Mouse (Mus musculus) embryonic facial prominence, embryonic 13.5 days (tissue): ENCODE results near the gene Sik3. TPM values are rescaled to one million over a fixed set of nuclear protein-coding genes. Genes with fewer than 3 reads are reported as not detected.

Experiments
- ATAC-seq: fragments of 200-750 bp; cut with Nextera tagmentation; 2 replicates; pipeline ENCODE4 v1.8.0; 2017; ENCODE audit warnings: low read depth; ENCODE audit not compliant: insufficient number of reproducible peaks, insufficient read depth, low FRiP score, low TSS enrichment
- H3K27ac ChIP-seq: fragments of 300-500 bp; sonication (generic); 2 replicates; pipeline ENCODE4 v1.5.1; 2015; ENCODE audit warnings: moderate library complexity, mild to moderate bottlenecking, inconsistent platforms
- H3K27me3 ChIP-seq: fragments of 300-500 bp; sonication (generic); 2 replicates; pipeline ENCODE4 v1.6.1; 2015; ENCODE audit warnings: mild to moderate bottlenecking, inconsistent platforms
- H3K36me3 ChIP-seq: fragments of 300-500 bp; sonication (generic); 2 replicates; pipeline ENCODE4 v1.6.1; 2015; ENCODE audit warnings: mild to moderate bottlenecking, inconsistent platforms
- H3K4me1 ChIP-seq: fragments of 300-500 bp; sonication (generic); 2 replicates; pipeline ENCODE4 v1.6.1; 2015; ENCODE audit warnings: inconsistent platforms
- H3K4me2 ChIP-seq: fragments of 300-500 bp; sonication (generic); 2 replicates; pipeline ENCODE4 v1.6.1; 2015; ENCODE audit warnings: moderate library complexity, mild to moderate bottlenecking, inconsistent platforms
- H3K4me3 ChIP-seq: fragments of 300-500 bp; sonication (generic); 2 replicates; pipeline ENCODE4 v1.5.1; 2015; ENCODE audit warnings: mild to moderate bottlenecking, inconsistent platforms
- H3K9ac ChIP-seq: fragments of 300-500 bp; sonication (generic); 2 replicates; pipeline ENCODE4 v1.6.1; 2015; ENCODE audit warnings: mild to moderate bottlenecking, inconsistent platforms
- H3K9me3 ChIP-seq: fragments of 300-500 bp; sonication (generic); 2 replicates; pipeline ENCODE4 v1.6.1; 2016; ENCODE audit warnings: inconsistent platforms
- WGBS: fragments of 180-500 bp; shearing (Covaris S2); methylation state at CpG from one replicate; pipeline ENCODE4 v1.1.7; 2015; ENCODE audit warnings: mixed read lengths; 5-methylcytosine and 5-hydroxymethylcytosine counted together
- polyA plus RNA-seq: library from polyadenylated mRNA; unstranded; fragments of >200 nt; fragmentation: Nextera tagmentation; extraction: Ambion mirVana; gene quantifications from 2 replicates; pipeline ENCODE4 v1.2.1, GENCODE M21; 2015

Sik3 gene
- polyA plus RNA-seq, 1 experiment from 2014 or later, result 7.4 TPM

GRCm38 (mm10) chr9:46235196-46235595 is 222.6 kb downstream of the Sik3 start:
- Histone ChIP-seq H3K9me3 (no peaks in the 10 kb centered on the region), H3K4me1 (peaks cover 6% of the 10 kb centered on the region), H3K27me3 (no peaks in the 10 kb centered on the region), H3K9ac (no peak overlapping the region), H3K36me3 (no peaks in the 10 kb centered on the region), H3K27ac (no peak overlapping the region), H3K4me2 (no peak overlapping the region), H3K4me3 (no peak overlapping the region)
- WGBS, result 71% methylated on average over 6 of the region's 6 CpGs
- ATAC-seq, result no peak

GRCm38 (mm10) chr9:46235596-46235648 is 222.8 kb downstream of the Sik3 start, which contains the start of gene Apoc3:
Gene Apoc3 (minus strand): TSS chr9:46235636.
- Histone ChIP-seq H3K36me3 (no peaks in the 10 kb centered on the region), H3K27me3 (no peaks in the 10 kb centered on the region), H3K4me3 (no peak within 1 kb of the TSS), H3K4me1 (peaks cover 3% of the 10 kb centered on the region), H3K9ac (no peak within 1 kb of the TSS), H3K4me2 (no peak within 1 kb of the TSS), H3K27ac (no peak within 1 kb of the TSS), H3K9me3 (no peaks in the 10 kb centered on the region)
- ATAC-seq, result no peak

GRCm38 (mm10) chr9:46235649-46236048 is 223.0 kb downstream of the Sik3 start:
- Histone ChIP-seq H3K27ac (no peak overlapping the region), H3K9ac (no peak overlapping the region), H3K27me3 (no peaks in the 10 kb centered on the region), H3K4me3 (no peak overlapping the region), H3K9me3 (no peaks in the 10 kb centered on the region), H3K4me2 (no peak overlapping the region), H3K4me1 (peaks cover 1% of the 10 kb centered on the region), H3K36me3 (no peaks in the 10 kb centered on the region)
- ATAC-seq, result no peak
- 50% methylated on average over 4 of the region's 4 CpGs for WGBS

GRCm38 (mm10) chr9:46238850-46239249 is 226.2 kb downstream of the Sik3 start:
- 86% methylated on average over 7 of the region's 7 CpGs for WGBS
- Histone ChIP-seq H3K27ac (no peak overlapping the region), H3K9me3 (no peaks in the 10 kb centered on the region), H3K4me2 (no peak overlapping the region), H3K4me3 (no peak overlapping the region), H3K36me3 (no peaks in the 10 kb centered on the region), H3K9ac (no peak overlapping the region), H3K4me1 (no peaks in the 10 kb centered on the region), H3K27me3 (no peaks in the 10 kb centered on the region)
- ATAC-seq, result no peak

GRCm38 (mm10) chr9:46240526-46241153 is 228.0 kb downstream of the Sik3 start, which contains the start of gene Apoa4:
Gene Apoa4 (plus strand): TSS chr9:46240696.
- no peak within 1 kb of the TSS for H3K4me2 ChIP-seq
- WGBS, result 66% methylated on average over 7 of the region's 7 CpGs
- no peaks in the 10 kb centered on the region for H3K9me3 ChIP-seq
- no peaks in the 10 kb centered on the region for H3K36me3 ChIP-seq
- ATAC-seq, result no peak
- H3K9ac ChIP-seq, result no peak within 1 kb of the TSS
- H3K4me3 ChIP-seq, result no peak within 1 kb of the TSS
- H3K27ac ChIP-seq, result no peak within 1 kb of the TSS
- H3K4me1 ChIP-seq, result no peaks in the 10 kb centered on the region
- H3K27me3 ChIP-seq, result no peaks in the 10 kb centered on the region

GRCm38 (mm10) chr9:46241818-46242217 is 229.2 kb downstream of the Sik3 start:
- H3K27ac ChIP-seq, result no peak overlapping the region
- H3K4me2 ChIP-seq, result no peak overlapping the region
- no peaks in the 10 kb centered on the region for H3K36me3 ChIP-seq
- WGBS, result 69% methylated on average over 2 of the region's 2 CpGs
- ATAC-seq, result no peak
- no peaks in the 10 kb centered on the region for H3K4me1 ChIP-seq
- no peaks in the 10 kb centered on the region for H3K9me3 ChIP-seq
- no peaks in the 10 kb centered on the region for H3K27me3 ChIP-seq
- H3K9ac ChIP-seq, result no peak overlapping the region
- no peak overlapping the region for H3K4me3 ChIP-seq

- no peak for ATAC-seq
- no peaks in the 10 kb centered on the region for H3K27me3 ChIP-seq
- 53% methylated on average over 4 of the region's 4 CpGs for WGBS
Measured at GRCm38 (mm10) chr9:46243122-46243521, 230.5 kb downstream of the Sik3 start.

GRCm38 (mm10) chr9:46243584-46243983 is 231.0 kb downstream of the Sik3 start:
- Histone ChIP-seq H3K9ac (no peak overlapping the region), H3K27me3 (no peaks in the 10 kb centered on the region), H3K4me1 (no peaks in the 10 kb centered on the region), H3K27ac (no peak overlapping the region), H3K36me3 (no peaks in the 10 kb centered on the region), H3K4me3 (no peak overlapping the region), H3K9me3 (no peaks in the 10 kb centered on the region), H3K4me2 (no peak overlapping the region)
- no peak for ATAC-seq
- 42% methylated on average over 8 of the region's 8 CpGs for WGBS

More at GRCm38 (mm10) chr9:46243122-46243521, 230.5 kb downstream of the Sik3 start:
- no peak overlapping the region for H3K9ac ChIP-seq
- no peaks in the 10 kb centered on the region for H3K4me1 ChIP-seq
- H3K36me3 ChIP-seq, result no peaks in the 10 kb centered on the region
- no peak overlapping the region for H3K4me2 ChIP-seq
- H3K9me3 ChIP-seq, result no peaks in the 10 kb centered on the region
- H3K27ac ChIP-seq, result no peak overlapping the region
- no peak overlapping the region for H3K4me3 ChIP-seq

GRCm38 (mm10) chr9:46246752-46247324 is 234.2 kb downstream of the Sik3 start:
- 0 out of 2 replicates have a peak overlapping the region, but pooled peaks have one; percentile 21 for H3K9ac ChIP-seq

GRCm38 (mm10) chr9:46256177-46256576 is 243.6 kb downstream of the Sik3 start:
- 89% methylated on average over 7 of the region's 7 CpGs for WGBS
- no peak overlapping the region for H3K4me3 ChIP-seq
- H3K36me3 ChIP-seq, result no peaks in the 10 kb centered on the region
- H3K4me2 ChIP-seq, result no peak overlapping the region
- no peak for ATAC-seq
- no peaks in the 10 kb centered on the region for H3K9me3 ChIP-seq
- no peak overlapping the region for H3K9ac ChIP-seq
- H3K27ac ChIP-seq, result no peak overlapping the region
- no peaks in the 10 kb centered on the region for H3K4me1 ChIP-seq
- no peaks in the 10 kb centered on the region for H3K27me3 ChIP-seq

More at GRCm38 (mm10) chr9:46246752-46247324, 234.2 kb downstream of the Sik3 start:
- no peak overlapping the region for H3K27ac ChIP-seq
- no peaks in the 10 kb centered on the region for H3K4me1 ChIP-seq
- no peaks in the 10 kb centered on the region for H3K9me3 ChIP-seq
- peak overlapping the region; percentile 37 for H3K4me2 ChIP-seq
- ATAC-seq, result no peak
- H3K36me3 ChIP-seq, result no peaks in the 10 kb centered on the region
- 28% methylated on average over 11 of the region's 11 CpGs for WGBS
- no peak overlapping the region for H3K4me3 ChIP-seq
- H3K27me3 ChIP-seq, result no peaks in the 10 kb centered on the region

GRCm38 (mm10) chr9:46256658-46257385 is 244.2 kb downstream of the Sik3 start:
- Histone ChIP-seq H3K27ac (no peak overlapping the region), H3K27me3 (no peaks in the 10 kb centered on the region), H3K4me2 (no peak overlapping the region), H3K4me3 (no peak overlapping the region), H3K9me3 (no peaks in the 10 kb centered on the region), H3K36me3 (no peaks in the 10 kb centered on the region), H3K4me1 (no peaks in the 10 kb centered on the region), H3K9ac (no peak overlapping the region)
- ATAC-seq, result no peak
- WGBS, result 90% methylated on average over 10 of the region's 10 CpGs

- 80% methylated on average over 3 of the region's 3 CpGs for WGBS
Measured at GRCm38 (mm10) chr9:46257546-46257945, 244.9 kb downstream of the Sik3 start.

More at GRCm38 (mm10) chr9:46257546-46257945, 244.9 kb downstream of the Sik3 start:
- Histone ChIP-seq H3K27ac (no peak overlapping the region), H3K27me3 (no peaks in the 10 kb centered on the region), H3K4me2 (no peak overlapping the region), H3K9me3 (no peaks in the 10 kb centered on the region), H3K4me1 (no peaks in the 10 kb centered on the region), H3K4me3 (no peak overlapping the region), H3K36me3 (no peaks in the 10 kb centered on the region), H3K9ac (no peak overlapping the region)
- no peak for ATAC-seq
